Mouse (Mus musculus): ENCODE data around the gene Bdkrb2. TPM values are rescaled to one million over a fixed set of nuclear protein-coding genes. Genes with fewer than 3 reads are reported as not detected.

The Bdkrb2 gene
- polyA plus RNA-seq, 1 experiment: 0.09 TPM

DNA sequence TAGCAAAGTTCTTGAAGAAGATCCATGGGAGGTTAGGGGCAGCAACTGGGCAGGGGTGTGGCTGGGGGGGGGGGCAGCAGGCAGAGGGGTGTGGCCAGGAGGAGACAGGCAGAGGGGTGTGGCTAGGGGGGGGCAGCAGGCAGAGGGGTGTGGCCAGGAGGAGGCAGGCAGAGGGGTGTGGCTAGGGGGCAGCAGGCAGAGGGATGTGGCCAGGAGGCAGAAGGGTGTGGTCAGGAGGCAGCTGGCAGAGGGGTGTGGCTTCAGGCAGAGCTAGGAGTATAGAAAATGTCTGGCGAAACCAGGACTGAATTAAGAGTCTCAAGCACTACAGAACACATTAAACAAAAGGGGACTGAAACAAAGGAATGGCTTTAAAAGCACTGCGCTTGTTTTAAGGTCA lies 20.5 kb downstream of the Bdkrb2 start:
- no peaks in the 10 kb centered on the region; the same call in 1 of the 2 replicates for H3K4me1 ChIP-seq (ENCODE audit: control insufficient read depth, insufficient read depth, insufficient read length)
- H3K27ac ChIP-seq (ENCODE audit: insufficient read depth, low read length): no peak overlapping the region
- TF ChIP-seq CTCF (IDR thresholded peaks at IDR 0.05; ENCODE audit: extremely low read depth, insufficient read depth, insufficient read length, insufficient replicate concordance) (no peak), POLR2A (IDR thresholded peaks at IDR 0.05; ENCODE audit: low read depth, low read length) (no peak)
- no peak overlapping the region for H3K4me3 ChIP-seq (ENCODE audit: extremely low read depth, insufficient read depth, insufficient read length)
- no peak for DNase-seq (ENCODE audit: low read depth in 1 of 2, low spot score in 2 of 2)
- WGBS: 23% methylated on average over 2 of the region's 2 CpGs
- H3K36me3 ChIP-seq (ENCODE audit: control insufficient read depth, insufficient read depth, low read length): no peaks in the 10 kb centered on the region
- no peaks in the 10 kb centered on the region for H3K27me3 ChIP-seq (ENCODE audit: control insufficient read depth, insufficient read depth, low read length)

- peak in 1 of 2 experiments; percentile 14 for DNase-seq (ENCODE audit: low read depth in 1 of 2, low spot score in 2 of 2)
- Histone ChIP-seq H3K36me3 (ENCODE audit: control insufficient read depth, insufficient read depth, low read length) (no peaks in the 10 kb centered on the region), H3K4me1 (ENCODE audit: control insufficient read depth, insufficient read depth, insufficient read length) (no peaks in the 10 kb centered on the region; the same call in 1 of the 2 replicates), H3K27ac (ENCODE audit: insufficient read depth, low read length) (no peak overlapping the region), H3K4me3 (ENCODE audit: extremely low read depth, insufficient read depth, insufficient read length) (no peak overlapping the region), H3K27me3 (ENCODE audit: control insufficient read depth, insufficient read depth, low read length) (no peaks in the 10 kb centered on the region)
- no peak for TF ChIP-seq POLR2A (IDR thresholded peaks at IDR 0.05; ENCODE audit: low read depth, low read length)
- peak; percentile 74; the same call in 1 of the 2 replicates for TF ChIP-seq CTCF (IDR thresholded peaks at IDR 0.05; ENCODE audit: extremely low read depth, insufficient read depth, insufficient read length, insufficient replicate concordance)
- WGBS: 24% methylated on average over 12 of the region's 12 CpGs
Observed at GRCm38 (mm10) chr12:105584851-105585250, 21.8 kb downstream of the Bdkrb2 start.

- H3K36me3 ChIP-seq (ENCODE audit: control insufficient read depth, insufficient read depth, low read length): no peaks in the 10 kb centered on the region
- WGBS: 82% methylated on average over 8 of the region's 8 CpGs
- H3K4me1 ChIP-seq (ENCODE audit: control insufficient read depth, insufficient read depth, insufficient read length): no peaks in the 10 kb centered on the region; the same call in 1 of the 2 replicates
- no peak for DNase-seq (ENCODE audit: low read depth in 1 of 2, low spot score in 2 of 2)
- no peak overlapping the region for H3K27ac ChIP-seq (ENCODE audit: insufficient read depth, low read length)
- no peak for TF ChIP-seq POLR2A (IDR thresholded peaks at IDR 0.05; ENCODE audit: low read depth, low read length)
- no peak for TF ChIP-seq CTCF (IDR thresholded peaks at IDR 0.05; ENCODE audit: extremely low read depth, insufficient read depth, insufficient read length, insufficient replicate concordance)
- H3K27me3 ChIP-seq (ENCODE audit: control insufficient read depth, insufficient read depth, low read length): no peaks in the 10 kb centered on the region
- no peak overlapping the region for H3K4me3 ChIP-seq (ENCODE audit: extremely low read depth, insufficient read depth, insufficient read length)
Observed at GRCm38 (mm10) chr12:105587526-105587925, 24.5 kb downstream of the Bdkrb2 start.

DNA sequence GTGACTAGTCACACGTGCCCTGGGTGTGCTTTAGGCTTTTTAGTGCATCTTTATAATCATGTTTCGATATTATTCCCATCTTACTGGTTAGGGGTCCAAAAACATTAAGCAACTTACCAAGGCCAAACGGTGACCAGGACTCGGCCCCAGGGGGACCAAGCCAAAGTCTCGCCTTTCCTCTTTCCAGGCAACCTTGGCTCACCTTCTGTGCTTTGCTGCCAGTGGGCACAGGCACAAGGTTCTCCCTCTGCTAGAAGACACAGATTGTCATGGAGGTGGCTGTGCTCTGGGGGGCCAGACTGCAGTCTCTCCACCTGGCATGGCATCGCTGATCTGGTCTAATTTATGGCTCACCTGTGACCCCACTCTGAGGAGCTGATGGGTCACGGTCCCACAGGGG lies 27.8 kb downstream of the Bdkrb2 start:
- 85% methylated on average over 7 of the region's 7 CpGs for WGBS
- no peak for TF ChIP-seq CTCF (IDR thresholded peaks at IDR 0.05; ENCODE audit: extremely low read depth, insufficient read depth, insufficient read length, insufficient replicate concordance)

DNA sequence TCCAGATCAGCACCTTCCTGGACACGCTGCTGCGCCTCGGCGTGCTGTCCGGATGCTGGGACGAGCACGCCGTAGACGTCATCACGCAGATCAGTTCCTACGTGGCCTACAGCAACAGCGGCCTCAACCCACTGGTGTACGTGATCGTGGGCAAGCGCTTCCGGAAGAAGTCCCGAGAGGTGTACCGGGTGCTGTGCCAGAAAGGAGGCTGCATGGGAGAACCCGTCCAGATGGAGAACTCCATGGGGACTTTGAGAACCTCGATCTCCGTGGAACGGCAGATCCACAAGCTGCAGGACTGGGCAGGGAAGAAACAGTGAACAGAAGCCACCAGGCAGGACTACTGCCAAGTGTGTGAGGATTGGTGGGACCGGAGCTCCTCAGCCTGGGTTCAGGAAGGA lies 29.3 kb downstream of the Bdkrb2 start:
- WGBS: 96% methylated on average over 23 of the region's 23 CpGs
- Histone ChIP-seq H3K36me3 (ENCODE audit: control insufficient read depth, insufficient read depth, low read length) (no peaks in the 10 kb centered on the region), H3K4me1 (ENCODE audit: control insufficient read depth, insufficient read depth, insufficient read length) (peaks cover 6% of the 10 kb centered on the region; the same call in 1 of the 2 replicates)

More for the DNA sequence above, 27.8 kb downstream of the Bdkrb2 start:
- no peak for DNase-seq (ENCODE audit: low read depth in 1 of 2, low spot score in 2 of 2)
- Histone ChIP-seq H3K36me3 (ENCODE audit: control insufficient read depth, insufficient read depth, low read length) (no peaks in the 10 kb centered on the region), H3K27ac (ENCODE audit: insufficient read depth, low read length) (no peak overlapping the region), H3K27me3 (ENCODE audit: control insufficient read depth, insufficient read depth, low read length) (no peaks in the 10 kb centered on the region), H3K4me1 (ENCODE audit: control insufficient read depth, insufficient read depth, insufficient read length) (no peaks in the 10 kb centered on the region), H3K4me3 (ENCODE audit: extremely low read depth, insufficient read depth, insufficient read length) (no peak overlapping the region)

GRCm38 (mm10) chr12:105593471-105593870 lies 30.4 kb downstream of the Bdkrb2 start:
- DNase-seq (ENCODE audit: low read depth in 1 of 2, low spot score in 2 of 2): no peak
- Histone ChIP-seq H3K27ac (ENCODE audit: insufficient read depth, low read length) (no peak overlapping the region), H3K36me3 (ENCODE audit: control insufficient read depth, insufficient read depth, low read length) (no peaks in the 10 kb centered on the region), H3K27me3 (ENCODE audit: control insufficient read depth, insufficient read depth, low read length) (no peaks in the 10 kb centered on the region), H3K4me1 (ENCODE audit: control insufficient read depth, insufficient read depth, insufficient read length) (peaks cover 12% of the 10 kb centered on the region; the same call in 1 of the 2 replicates), H3K4me3 (ENCODE audit: extremely low read depth, insufficient read depth, insufficient read length) (no peak overlapping the region)
- no peak for TF ChIP-seq POLR2A (IDR thresholded peaks at IDR 0.05; ENCODE audit: low read depth, low read length)
- no peak for TF ChIP-seq CTCF (IDR thresholded peaks at IDR 0.05; ENCODE audit: extremely low read depth, insufficient read depth, insufficient read length, insufficient replicate concordance)
- WGBS: 85% methylated on average over 4 of the region's 4 CpGs

More for the DNA sequence above, 29.3 kb downstream of the Bdkrb2 start:
- H3K27me3 ChIP-seq (ENCODE audit: control insufficient read depth, insufficient read depth, low read length): no peaks in the 10 kb centered on the region
- no peak for TF ChIP-seq POLR2A (IDR thresholded peaks at IDR 0.05; ENCODE audit: low read depth, low read length)
- no peak for TF ChIP-seq CTCF (IDR thresholded peaks at IDR 0.05; ENCODE audit: extremely low read depth, insufficient read depth, insufficient read length, insufficient replicate concordance)
- no peak overlapping the region for H3K4me3 ChIP-seq (ENCODE audit: extremely low read depth, insufficient read depth, insufficient read length)
- H3K27ac ChIP-seq (ENCODE audit: insufficient read depth, low read length): no peak overlapping the region
- no peak for DNase-seq (ENCODE audit: low read depth in 1 of 2, low spot score in 2 of 2)

GRCm38 (mm10) chr12:105597135-105597534 lies 34.1 kb downstream of the Bdkrb2 start:
- peak; percentile 14 to 86 for DNase-seq (ENCODE audit: low read depth in 1 of 2, low spot score in 2 of 2)
- Histone ChIP-seq H3K36me3 (ENCODE audit: control insufficient read depth, insufficient read depth, low read length) (no peaks in the 10 kb centered on the region), H3K4me1 (ENCODE audit: control insufficient read depth, insufficient read depth, insufficient read length) (peaks cover 12% of the 10 kb centered on the region; the same call in 1 of the 2 replicates), H3K27ac (ENCODE audit: insufficient read depth, low read length) (0 out of 2 replicates have a peak overlapping the region, but pooled peaks have one; percentile 11), H3K27me3 (ENCODE audit: control insufficient read depth, insufficient read depth, low read length) (no peaks in the 10 kb centered on the region), H3K4me3 (ENCODE audit: extremely low read depth, insufficient read depth, insufficient read length) (no peak overlapping the region)
- TF ChIP-seq CTCF (IDR thresholded peaks at IDR 0.05; ENCODE audit: extremely low read depth, insufficient read depth, insufficient read length, insufficient replicate concordance) (no peak), POLR2A (IDR thresholded peaks at IDR 0.05; ENCODE audit: low read depth, low read length) (no peak)
- 41% methylated on average over 8 of the region's 8 CpGs for WGBS

Data from spleen, adult 2 months (tissue).